Mouse (Mus musculus) limb, embryonic 11.5 days (tissue): ENCODE data around the gene Hbs1l. TPM values are rescaled to one million over a fixed set of nuclear protein-coding genes. Genes with fewer than 3 reads are reported as not detected.

Experiments used
- ATAC-seq: fragments of 200-750 bp; cut with Nextera tagmentation; 2 replicates; pipeline ENCODE4 v1.8.0; 2017; ENCODE audit warnings: low read depth; ENCODE audit not compliant: insufficient number of reproducible peaks, low FRiP score, low TSS enrichment
- DNase-seq: peaks from one replicate; pipeline ENCODE4 v3.0.0-alpha.2; 2015; ENCODE audit warnings: low spot score
- H3K27ac ChIP-seq: fragments of 300-500 bp; sonication (generic); replicated peaks from 2 replicates; pipeline ENCODE4 v1.5.1; 2014; ENCODE audit warnings: low read depth, mild to moderate bottlenecking, low read length
- H3K27me3 ChIP-seq: fragments of 300-500 bp; sonication (generic); 2 replicates; pipeline ENCODE4 v1.6.1; 2014; ENCODE audit warnings: mild to moderate bottlenecking, low read length, mixed read lengths; ENCODE audit not compliant: control insufficient read depth, insufficient read depth
- H3K36me3 ChIP-seq: fragments of 300-500 bp; sonication (generic); 2 replicates; pipeline ENCODE4 v1.6.1; 2014; ENCODE audit warnings: mild to moderate bottlenecking, low read length, moderate library complexity, mixed read lengths; ENCODE audit not compliant: control insufficient read depth, insufficient read depth
- H3K4me1 ChIP-seq: fragments of 300-500 bp; sonication (generic); 2 replicates; pipeline ENCODE4 v1.6.1; 2014; ENCODE audit warnings: low read length, mixed read lengths; ENCODE audit not compliant: control insufficient read depth, insufficient read depth
- H3K4me2 ChIP-seq: fragments of 300-500 bp; sonication (generic); 2 replicates; pipeline ENCODE4 v1.6.1; 2014; ENCODE audit warnings: low read depth, mild to moderate bottlenecking, moderate library complexity; ENCODE audit not compliant: severe bottlenecking
- H3K4me3 ChIP-seq: fragments of 300-500 bp; sonication (generic); 2 replicates; pipeline ENCODE4 v1.5.1; 2014; ENCODE audit warnings: low read depth, low read length
- H3K9ac ChIP-seq: fragments of 300-500 bp; sonication (generic); 2 replicates; pipeline ENCODE4 v1.6.1; 2014; ENCODE audit warnings: mild to moderate bottlenecking, low read length
- H3K9me3 ChIP-seq: fragments of 300-500 bp; sonication (generic); 2 replicates; pipeline ENCODE4 v1.6.1; 2016; ENCODE audit warnings: low read length; ENCODE audit not compliant: control insufficient read depth
- WGBS: fragments of 180-500 bp; shearing (Covaris S2); extraction: QIAGEN DNeasy Blood & Tissue Kit; methylation state at CpG from one replicate; pipeline ENCODE4 v1.1.7; 2014; 5-methylcytosine and 5-hydroxymethylcytosine counted together
- polyA plus RNA-seq: library from polyadenylated mRNA; unstranded; fragments of >200 nt; fragmentation: Nextera tagmentation; extraction: Ambion mirVana; gene quantifications from 2 replicates; pipeline ENCODE4 v1.2.1, GENCODE M21; 2014

The Hbs1l gene
- polyA plus RNA-seq, 1 experiment from 2014 or later = 122 TPM

GRCm38 (mm10) chr10:21267452-21267851 lies 28.3 kb upstream of the Hbs1l start:
- no peak overlapping the region for H3K27ac ChIP-seq
- H3K9me3 ChIP-seq = no peaks in the 10 kb centered on the region
- WGBS = 87% methylated on average over 2 of the region's 2 CpGs
- H3K4me3 ChIP-seq = no peak overlapping the region
- H3K27me3 ChIP-seq = no peaks in the 10 kb centered on the region
- no peaks in the 10 kb centered on the region for H3K36me3 ChIP-seq
- no peaks in the 10 kb centered on the region for H3K4me1 ChIP-seq
- no peak for ATAC-seq
- H3K4me2 ChIP-seq = no peak overlapping the region
- no peak overlapping the region for H3K9ac ChIP-seq
- no peak for DNase-seq

DNA sequence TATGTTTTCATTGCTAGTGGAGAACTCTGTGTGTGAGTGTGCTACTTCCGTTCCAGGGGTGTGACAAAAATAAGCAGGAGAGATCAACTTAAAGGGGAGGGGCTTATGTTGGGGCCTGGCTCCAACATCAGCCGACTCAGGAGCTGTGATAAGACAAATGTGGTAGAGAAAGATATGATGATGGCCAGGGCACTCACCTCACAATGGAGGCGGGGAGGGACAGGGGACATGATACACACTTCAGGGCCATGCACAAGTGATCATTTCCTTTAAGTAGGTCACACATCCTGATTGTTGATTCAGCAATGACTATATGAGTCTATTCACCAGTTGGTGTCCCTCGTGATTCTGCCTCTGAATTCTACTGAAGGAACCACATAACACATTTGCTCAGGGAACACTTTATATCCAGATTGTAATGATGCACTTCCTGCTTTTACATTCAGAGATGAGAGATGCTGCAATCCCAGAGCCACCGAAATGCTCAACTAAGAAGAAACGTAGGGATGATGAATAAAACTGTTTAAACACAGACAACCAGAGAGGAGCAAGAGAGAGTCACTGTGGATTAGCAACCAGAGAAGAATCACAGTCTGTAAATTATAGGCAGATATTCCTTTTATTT lies 26.9 kb upstream of the Hbs1l start:
- DNase-seq (no peak), ATAC-seq (no peak)
- Histone ChIP-seq H3K9ac (no peak overlapping the region), H3K36me3 (no peaks in the 10 kb centered on the region), H3K27me3 (no peaks in the 10 kb centered on the region), H3K27ac (no peak overlapping the region), H3K4me1 (no peaks in the 10 kb centered on the region), H3K4me3 (no peak overlapping the region), H3K4me2 (no peak overlapping the region), H3K9me3 (no peaks in the 10 kb centered on the region)
- WGBS = 81% methylated on average over 6 of the region's 6 CpGs

DNA sequence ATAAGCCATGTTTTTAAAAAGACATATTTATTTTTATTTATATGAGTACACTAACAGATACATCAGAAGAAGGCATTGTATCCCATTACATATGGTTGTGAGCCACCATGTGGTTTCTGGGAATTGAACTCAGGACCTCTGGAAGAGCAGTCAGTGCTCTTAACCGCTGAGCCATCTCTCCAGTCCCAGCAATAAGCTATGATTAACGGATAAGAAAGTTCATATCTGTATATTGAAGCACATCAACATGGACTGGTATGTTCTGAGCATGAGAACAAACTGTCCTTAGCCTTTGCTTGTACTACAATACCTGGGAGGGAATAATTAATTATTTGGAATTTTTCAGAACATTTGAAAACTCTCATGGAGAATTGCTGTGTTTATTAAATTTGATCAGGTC lies 25.9 kb upstream of the Hbs1l start:
- DNase-seq (no peak), ATAC-seq (no peak)
- Histone ChIP-seq H3K4me2 (no peak overlapping the region), H3K4me3 (no peak overlapping the region), H3K4me1 (no peaks in the 10 kb centered on the region), H3K27me3 (no peaks in the 10 kb centered on the region), H3K9me3 (no peaks in the 10 kb centered on the region), H3K36me3 (no peaks in the 10 kb centered on the region), H3K9ac (no peak overlapping the region), H3K27ac (no peak overlapping the region)
- WGBS = 89% methylated on average over 2 of the region's 2 CpGs

DNA sequence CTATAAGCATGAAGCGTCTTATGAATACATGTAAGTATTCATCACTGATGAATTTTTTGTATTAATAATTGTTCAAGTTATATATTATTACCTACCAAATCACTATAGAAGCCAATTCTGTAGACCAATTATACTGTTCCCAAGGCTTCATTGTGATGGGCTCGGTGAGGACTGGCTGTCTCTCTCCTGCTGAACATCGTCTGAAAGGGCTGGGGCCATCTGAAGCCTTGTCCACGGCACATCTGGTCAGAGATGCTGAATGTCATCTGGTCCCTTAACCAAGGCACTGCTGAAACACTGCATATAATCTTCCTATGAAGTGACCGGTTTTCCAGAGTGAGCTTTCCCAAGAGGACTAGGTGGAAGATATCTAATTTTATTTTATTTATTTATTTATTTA lies 24.9 kb upstream of the Hbs1l start:
- Histone ChIP-seq H3K36me3 (no peaks in the 10 kb centered on the region), H3K4me1 (no peaks in the 10 kb centered on the region), H3K9ac (no peak overlapping the region), H3K9me3 (no peaks in the 10 kb centered on the region), H3K4me3 (no peak overlapping the region), H3K27ac (no peak overlapping the region), H3K4me2 (no peak overlapping the region), H3K27me3 (no peaks in the 10 kb centered on the region)
- ATAC-seq (no peak), DNase-seq (no peak)
- 91% methylated on average over 5 of the region's 5 CpGs for whole genome bisulfite sequencing

DNA sequence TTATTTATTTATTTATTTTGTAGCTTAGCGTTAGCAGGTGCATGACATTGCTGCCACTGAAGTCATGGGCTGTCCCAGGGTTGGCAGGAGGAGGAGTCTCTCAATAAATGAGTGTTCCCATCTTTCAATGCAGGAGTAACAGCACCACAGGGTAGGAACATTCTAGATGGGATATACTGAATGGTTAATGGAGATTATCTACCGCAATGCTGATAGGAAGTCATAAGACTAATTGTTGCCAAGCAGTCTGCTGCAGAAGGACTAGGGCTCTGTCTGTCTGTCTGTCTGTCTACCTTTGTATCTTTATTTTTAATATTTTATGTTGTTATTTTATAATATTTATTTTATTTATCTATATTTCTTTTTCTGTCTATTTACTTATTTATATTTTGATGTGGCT lies 24.5 kb upstream of the Hbs1l start:
- H3K9ac ChIP-seq = no peak overlapping the region
- no peak for ATAC-seq
- H3K9me3 ChIP-seq = no peaks in the 10 kb centered on the region
- H3K4me3 ChIP-seq = no peak overlapping the region
- no peak for DNase-seq
- no peak overlapping the region for H3K27ac ChIP-seq
- H3K36me3 ChIP-seq = no peaks in the 10 kb centered on the region
- H3K4me2 ChIP-seq = no peak overlapping the region
- no peaks in the 10 kb centered on the region for H3K4me1 ChIP-seq
- WGBS = 93% methylated on average over 2 of the region's 2 CpGs
- no peaks in the 10 kb centered on the region for H3K27me3 ChIP-seq

DNA sequence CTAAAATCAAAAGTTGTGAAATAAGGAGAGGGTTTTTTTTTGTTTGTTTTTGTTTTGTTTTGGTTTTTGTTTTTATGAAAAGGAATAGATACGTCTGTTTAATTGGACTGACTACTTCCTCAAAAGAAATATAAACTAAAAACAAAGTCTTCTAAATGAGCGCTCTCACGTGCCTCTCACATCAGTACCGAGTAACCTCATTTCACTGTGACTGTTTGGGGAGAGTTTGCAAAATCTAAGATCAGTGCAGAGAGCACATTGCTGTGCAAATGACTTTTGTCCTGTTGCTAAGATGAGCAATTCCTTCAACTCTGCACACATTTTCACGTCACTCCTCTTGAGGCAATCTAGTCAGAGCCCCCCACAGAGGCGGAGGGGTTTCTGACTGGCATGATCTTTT lies 24.0 kb upstream of the Hbs1l start:
- 77% methylated on average over 6 of the region's 6 CpGs for WGBS
- Histone ChIP-seq H3K27ac (no peak overlapping the region), H3K4me3 (no peak overlapping the region), H3K27me3 (no peaks in the 10 kb centered on the region), H3K4me2 (no peak overlapping the region), H3K36me3 (no peaks in the 10 kb centered on the region), H3K9ac (no peak overlapping the region), H3K4me1 (no peaks in the 10 kb centered on the region), H3K9me3 (no peaks in the 10 kb centered on the region)
- no peak for DNase-seq
- no peak for ATAC-seq

DNA sequence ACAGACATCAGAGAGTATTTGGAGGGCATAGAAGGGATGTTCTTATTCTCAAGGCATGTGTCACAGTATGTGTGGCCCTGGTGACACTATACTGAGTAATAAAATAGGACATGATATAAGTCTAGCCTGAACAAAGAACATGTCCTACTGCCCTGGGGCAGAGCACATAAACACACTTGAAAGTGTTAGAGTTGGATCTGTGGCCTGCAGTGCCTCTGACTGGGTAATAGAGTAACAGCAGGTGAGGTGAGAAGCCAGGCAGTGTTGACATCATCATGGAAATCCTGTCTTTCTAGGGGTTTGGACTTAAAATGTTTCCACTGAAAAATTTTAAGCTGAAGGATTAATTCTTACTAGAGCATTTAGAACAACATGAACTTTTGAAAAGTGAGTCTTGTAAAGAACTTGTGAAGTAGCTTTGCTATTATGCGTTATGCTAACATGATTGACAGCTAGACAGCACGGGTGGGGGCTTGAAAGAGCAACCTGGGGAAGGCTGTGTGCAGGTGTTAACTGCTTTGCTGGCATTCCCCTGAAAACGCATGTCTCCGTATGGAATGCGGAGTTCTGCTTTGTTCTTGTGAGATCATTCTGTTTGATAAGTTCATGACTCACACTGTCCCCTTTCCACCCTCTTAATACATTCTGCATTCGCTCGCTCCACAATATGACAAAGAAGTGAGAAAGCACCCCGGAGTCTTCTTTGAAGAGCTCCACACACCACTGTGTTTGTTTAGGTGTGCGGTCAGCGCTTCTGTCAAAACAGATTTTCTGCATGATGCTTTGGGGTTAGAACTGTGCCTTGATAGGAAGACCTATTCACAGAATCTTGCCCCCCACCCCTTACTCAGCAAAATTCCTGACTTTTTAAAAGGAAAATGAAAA lies 8.3 kb upstream of the Hbs1l start:
- 73% methylated on average over 10 of the region's 10 CpGs for WGBS
- Histone ChIP-seq H3K27me3 (no peaks in the 10 kb centered on the region), H3K4me1 (no peaks in the 10 kb centered on the region), H3K27ac (no peak overlapping the region), H3K4me2 (no peak overlapping the region), H3K9me3 (no peaks in the 10 kb centered on the region), H3K36me3 (no peaks in the 10 kb centered on the region), H3K4me3 (no peak overlapping the region), H3K9ac (no peak overlapping the region)
- ATAC-seq (no peak), DNase-seq (no peak)

GRCm38 (mm10) chr10:21291228-21291627 lies 4.6 kb upstream of the Hbs1l start:
- WGBS = 56% methylated on average over 4 of the region's 4 CpGs
- DNase-seq (no peak), ATAC-seq (no peak)
- Histone ChIP-seq H3K4me3 (no peak overlapping the region), H3K27ac (no peak overlapping the region), H3K4me1 (no peaks in the 10 kb centered on the region), H3K4me2 (no peak overlapping the region), H3K36me3 (no peaks in the 10 kb centered on the region), H3K9ac (no peak overlapping the region), H3K9me3 (no peaks in the 10 kb centered on the region), H3K27me3 (no peaks in the 10 kb centered on the region)
